Mouse (Mus musculus) lung, embryonic 16.5 days (tissue): ENCODE measurements at regions not wholly inside any gene's neighbourhood (a gene's known extent, or its start where the extent isn't known, plus 50 kb on each side); places are given as distances from the start of the nearest gene placed in this dataset.

Source experiments
- ATAC-seq: fragments of 200-750 bp; cut with Nextera tagmentation; 2 replicates; pipeline ENCODE4 v1.8.0; 2017; ENCODE audit warnings: low read depth, mild to moderate bottlenecking, moderate library complexity
- H3K27ac ChIP-seq: fragments of 300-500 bp; sonication (generic); 2 replicates; pipeline ENCODE4 v1.5.1; 2014; ENCODE audit warnings: mild to moderate bottlenecking, control low read depth, low read length
- H3K27me3 ChIP-seq: fragments of 300-500 bp; sonication (generic); 2 replicates; pipeline ENCODE4 v1.6.1; 2014; ENCODE audit warnings: low read depth, low read length, mixed read lengths; ENCODE audit not compliant: control insufficient read depth, insufficient read depth
- H3K36me3 ChIP-seq: fragments of 300-500 bp; sonication (generic); 2 replicates; pipeline ENCODE4 v1.6.1; 2014; ENCODE audit warnings: low read length; ENCODE audit not compliant: control insufficient read depth, insufficient read depth
- H3K4me1 ChIP-seq: fragments of 300-500 bp; sonication (generic); replicated peaks from 2 replicates; pipeline ENCODE4 v1.6.1; 2014; ENCODE audit warnings: low read length, mixed read lengths; ENCODE audit not compliant: control insufficient read depth, insufficient read depth
- H3K4me2 ChIP-seq: fragments of 300-500 bp; sonication (generic); 2 replicates; pipeline ENCODE4 v1.6.1; 2014; ENCODE audit warnings: low read depth, low read length, control low read depth
- H3K4me3 ChIP-seq: fragments of 300-500 bp; sonication (generic); 2 replicates; pipeline ENCODE4 v1.5.1; 2014; ENCODE audit warnings: mild to moderate bottlenecking, low read length, control low read depth
- H3K9ac ChIP-seq: fragments of 300-500 bp; sonication (generic); 2 replicates; pipeline ENCODE4 v1.6.1; 2014; ENCODE audit warnings: low read length, control low read depth
- H3K9me3 ChIP-seq: fragments of 300-500 bp; sonication (generic); 2 replicates; pipeline ENCODE4 v1.6.1; 2016; ENCODE audit warnings: low read length; ENCODE audit not compliant: control insufficient read depth
- WGBS: fragments of 180-500 bp; shearing (Covaris S2); extraction: QIAGEN DNeasy Blood & Tissue Kit; methylation state at CpG from one replicate; pipeline ENCODE4 v1.1.7; 2014; 5-methylcytosine and 5-hydroxymethylcytosine counted together

DNA sequence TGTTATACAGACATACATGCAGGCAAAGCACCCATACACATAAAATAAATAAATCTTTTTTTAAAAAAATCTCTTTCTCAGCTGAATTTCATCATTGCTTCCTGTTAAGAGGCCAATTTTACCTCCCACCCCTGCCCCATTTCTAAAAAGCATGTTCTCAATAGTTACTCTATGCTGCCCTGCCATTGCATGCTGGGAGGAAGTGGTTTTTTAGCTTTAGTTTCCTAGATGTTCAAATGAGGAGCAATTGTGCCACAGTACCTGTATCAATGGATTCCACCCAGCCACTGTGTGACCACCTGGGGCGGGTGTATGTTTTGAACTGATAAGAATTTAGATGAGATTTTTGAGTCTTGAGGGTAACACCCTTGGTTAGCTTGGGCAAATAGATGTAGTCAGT is 53.3 kb upstream of the Prkcq start:
- WGBS: 76% methylated on average over 1 of the region's 1 CpGs
- Histone ChIP-seq H3K36me3 (no peaks in the 10 kb centered on the region), H3K9me3 (no peaks in the 10 kb centered on the region), H3K9ac (no peak overlapping the region), H3K4me2 (no peak overlapping the region), H3K27ac (no peak overlapping the region), H3K27me3 (no peaks in the 10 kb centered on the region), H3K4me3 (no peak overlapping the region), H3K4me1 (no peaks in the 10 kb centered on the region)
- ATAC-seq: no peak

- Histone ChIP-seq H3K4me3 (no peak overlapping the region), H3K4me2 (no peak overlapping the region), H3K9ac (no peak overlapping the region), H3K4me1 (no peaks in the 10 kb centered on the region), H3K27ac (no peak overlapping the region), H3K36me3 (no peaks in the 10 kb centered on the region), H3K27me3 (no peaks in the 10 kb centered on the region), H3K9me3 (no peaks in the 10 kb centered on the region)
- no peak for ATAC-seq
- WGBS: 29% methylated on average over 9 of the region's 9 CpGs
Measured at GRCm38 (mm10) chr2:11119301-11119700, 52.6 kb upstream of the Prkcq start.
